Comparison of ENCODE assay signal across 12 mouse cellular contexts in genomic region chrX:130423134-130423533, GRCm38 (mm10).
"Had no signal": no experiment of that assay in that cellular context is flagged by ENCODE, and none has a peak within 500 bp of the region (broad histone marks: within the 10 kb centered on the region; RNA-seq: fewer than 3 reads in every experiment).

No protein-coding gene starts in this region.

- H3K4me3 ChIP-seq: limb, embryonic 12.5 days; midbrain, embryonic 15.5 days; neural tube, embryonic 13.5 days; stomach, embryonic 15.5 days had no signal

- H3K4me1 ChIP-seq: limb, embryonic 12.5 days; midbrain, embryonic 15.5 days; neural tube, embryonic 13.5 days; stomach, embryonic 15.5 days had no signal

- H3K9ac ChIP-seq: limb, embryonic 12.5 days; liver, embryonic 14.5 days; midbrain, embryonic 15.5 days; neural tube, embryonic 13.5 days; stomach, embryonic 15.5 days had no signal

- H3K4me2 ChIP-seq: limb, embryonic 12.5 days; midbrain, embryonic 11.5 days; midbrain, embryonic 15.5 days; neural tube, embryonic 13.5 days; stomach, embryonic 15.5 days had no signal

- H3K27ac ChIP-seq: limb, embryonic 12.5 days; liver, embryonic 14.5 days; midbrain, embryonic 15.5 days; neural tube, embryonic 13.5 days; stomach, embryonic 15.5 days had no signal

- H3K27me3 ChIP-seq: limb, embryonic 12.5 days; midbrain, embryonic 15.5 days; neural tube, embryonic 13.5 days; stomach, embryonic 15.5 days had no signal

- H3K36me3 ChIP-seq: limb, embryonic 12.5 days; midbrain, embryonic 15.5 days; neural tube, embryonic 13.5 days; stomach, embryonic 15.5 days had no signal

- H3K9me3 ChIP-seq: limb, embryonic 12.5 days; midbrain, embryonic 15.5 days; neural tube, embryonic 13.5 days; stomach, embryonic 15.5 days had no signal

- DNase-seq: kidney, postnatal 36 days; layer of hippocampus, adult 9-11 months; lung, adult 18-20 months; lung, postnatal 36 days; right cerebral cortex, postnatal 14 days; thymus, postnatal 36 days had no signal

- ATAC-seq: midbrain, embryonic 15.5 days had no signal
